Mouse (Mus musculus) embryo, embryonic 10.5 days (tissue): Measurements from ENCODE around the gene Odf3l1.

Source experiments
- DNase-seq: peaks from one replicate; pipeline ENCODE4 v3.0.0-alpha.2; 2015; ENCODE audit warnings: low spot score

Gene Odf3l1

DNA sequence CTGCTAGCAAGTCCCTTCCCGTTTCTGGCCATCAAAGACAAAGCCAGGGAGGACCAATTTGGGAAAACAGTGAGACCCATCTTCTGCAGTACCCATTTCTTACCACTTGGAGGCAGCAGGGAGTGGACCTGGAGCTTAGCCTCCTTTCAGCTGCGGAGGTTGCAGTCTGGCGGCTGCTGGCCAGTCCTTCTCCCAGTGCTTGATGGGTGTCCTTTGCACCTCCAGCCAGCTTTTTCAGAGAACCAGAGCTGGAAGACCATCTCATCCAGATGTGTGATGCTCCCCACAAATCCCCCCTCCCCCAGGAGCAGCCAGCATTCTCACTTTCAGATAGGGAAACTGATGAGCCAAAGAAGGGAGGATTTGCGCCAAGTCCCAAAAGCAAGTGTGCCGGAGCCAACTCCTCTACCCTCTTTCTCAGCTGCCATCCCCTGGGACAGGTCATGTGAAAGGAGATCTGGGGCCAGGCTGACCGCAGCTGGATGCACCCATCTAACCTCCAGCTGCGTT is 20.7 kb downstream of the Odf3l1 start:
- peak; percentile 89 for DNase-seq

DNA sequence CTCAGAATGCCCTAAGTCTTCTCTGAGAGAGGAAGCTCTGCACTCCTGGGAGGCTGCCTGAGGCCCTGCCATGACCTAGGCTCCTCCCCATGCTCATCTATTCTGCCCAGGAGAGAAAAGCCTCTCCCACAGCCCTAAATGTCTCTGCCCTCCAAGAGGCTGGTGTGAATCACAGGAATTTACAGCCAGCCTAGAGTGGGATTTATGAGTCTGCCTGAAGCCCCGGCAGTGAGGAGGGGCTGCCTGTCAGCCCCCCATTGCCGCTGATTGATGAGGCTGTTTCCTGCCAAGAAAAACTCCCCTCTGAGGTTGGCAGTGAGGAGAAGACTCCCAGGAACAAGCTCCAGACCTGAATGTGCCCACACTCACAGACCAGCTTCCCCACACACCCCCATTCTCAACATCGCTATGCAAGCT is 22.2 kb downstream of the Odf3l1 start:
- DNase-seq = peak; percentile 61

DNA sequence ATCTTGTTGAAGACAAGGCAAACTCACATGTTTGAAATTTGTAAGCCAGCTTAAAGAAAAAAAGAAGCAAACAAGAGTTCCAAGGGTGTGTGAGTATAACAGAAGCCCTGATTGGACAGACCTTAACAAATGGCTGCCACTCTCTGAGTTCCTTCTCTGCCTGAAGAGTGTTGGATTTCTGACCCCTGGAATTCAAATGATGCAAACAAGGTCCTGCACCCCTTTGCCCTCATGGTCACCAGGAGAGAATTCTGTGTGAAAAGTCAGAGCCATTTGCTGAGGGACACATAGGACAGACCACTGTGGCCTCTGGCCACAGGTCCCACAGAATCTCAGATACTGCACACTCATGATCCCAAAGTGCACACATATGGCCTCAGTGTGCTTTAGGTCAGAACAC is 22.6 kb downstream of the Odf3l1 start:
- no peak for DNase-seq

DNA sequence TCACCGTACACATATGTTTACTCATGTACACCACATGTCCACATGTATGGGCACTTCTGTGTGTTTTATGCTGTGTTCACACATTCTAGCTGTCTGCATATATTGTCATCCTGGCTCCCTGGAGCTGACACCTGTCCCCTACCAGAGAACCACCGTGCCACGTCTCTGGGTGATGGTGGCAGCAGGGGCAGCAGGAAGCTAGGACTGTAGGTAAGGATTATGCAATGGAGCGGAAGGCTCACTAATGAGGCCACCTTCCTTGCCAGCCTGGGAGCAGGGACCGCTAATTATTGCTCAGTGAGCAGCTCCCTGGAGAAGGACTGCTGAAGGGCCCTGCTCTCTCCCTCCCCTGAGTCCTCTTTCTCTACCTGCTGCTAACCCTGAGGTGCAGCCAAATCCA is 23.8 kb downstream of the Odf3l1 start:
- no peak for DNase-seq

- DNase-seq = no peak
Measured at GRCm38 (mm10) chr9:56835152-56835551, 29.3 kb downstream of the Odf3l1 start.

GRCm38 (mm10) chr9:56832900-56833299 is 31.6 kb downstream of the Odf3l1 start:
- DNase-seq = no peak

DNA sequence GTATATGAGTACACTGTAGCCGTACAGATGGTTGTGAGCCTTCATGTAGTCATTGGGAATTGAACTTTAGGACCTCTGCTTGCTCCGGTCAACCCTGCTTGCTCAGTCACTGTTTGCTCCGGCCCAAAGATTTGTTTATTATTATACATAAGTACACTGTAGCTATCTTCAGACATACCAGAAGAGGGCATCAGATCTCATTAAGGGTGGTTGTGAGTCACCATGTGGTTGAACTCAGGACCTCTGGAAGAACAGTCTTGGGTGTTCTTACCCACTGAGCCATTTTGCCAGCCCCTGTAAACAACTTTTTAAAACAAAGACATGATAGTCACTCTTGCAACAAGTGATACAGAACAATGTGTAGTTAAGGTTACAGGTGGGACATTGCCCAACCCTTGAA is 32.6 kb downstream of the Odf3l1 start:
- DNase-seq = no peak

DNA sequence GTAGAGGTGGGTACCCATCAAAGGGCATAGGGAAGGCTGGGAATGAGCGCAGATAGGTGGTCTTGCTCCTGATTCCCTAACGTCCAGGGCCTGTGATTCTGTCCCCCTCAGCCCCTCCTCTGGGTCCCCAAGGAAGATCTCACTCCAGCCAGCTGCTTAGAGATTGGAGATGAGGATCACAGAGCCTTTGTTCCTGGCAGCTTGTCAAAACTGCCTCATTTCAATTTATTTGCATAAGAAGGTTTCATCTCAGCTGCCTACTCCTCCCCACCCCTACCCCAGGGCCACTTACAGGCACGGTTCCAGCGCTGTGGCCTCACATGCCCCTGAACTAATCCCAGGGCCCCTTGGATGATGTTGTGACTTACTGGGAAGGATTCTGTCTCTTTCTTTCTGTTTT is 34.3 kb downstream of the Odf3l1 start:
- no peak for DNase-seq

DNA sequence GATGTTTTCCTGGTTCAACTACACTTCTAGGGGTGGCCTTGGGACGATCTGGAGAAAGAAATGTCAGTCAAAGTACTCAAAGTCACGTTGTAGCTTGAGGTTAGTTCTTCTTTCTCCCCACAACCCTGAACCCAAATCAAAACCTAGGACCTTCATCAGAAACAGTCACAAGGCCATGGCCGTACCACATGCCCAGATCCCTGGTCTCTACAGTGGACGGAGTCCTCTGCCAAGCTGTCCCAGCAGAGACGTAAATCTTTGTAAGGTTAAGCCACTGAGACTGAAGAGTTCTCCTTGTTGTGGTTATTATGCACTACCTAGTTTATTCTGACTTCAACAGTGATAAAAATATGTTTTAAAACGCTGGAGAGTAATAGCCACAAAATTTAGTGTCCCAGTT is 35.6 kb downstream of the Odf3l1 start:
- no peak for DNase-seq

- peak; percentile 37 for DNase-seq
Measured at GRCm38 (mm10) chr9:56828146-56828545, 36.3 kb downstream of the Odf3l1 start.

DNA sequence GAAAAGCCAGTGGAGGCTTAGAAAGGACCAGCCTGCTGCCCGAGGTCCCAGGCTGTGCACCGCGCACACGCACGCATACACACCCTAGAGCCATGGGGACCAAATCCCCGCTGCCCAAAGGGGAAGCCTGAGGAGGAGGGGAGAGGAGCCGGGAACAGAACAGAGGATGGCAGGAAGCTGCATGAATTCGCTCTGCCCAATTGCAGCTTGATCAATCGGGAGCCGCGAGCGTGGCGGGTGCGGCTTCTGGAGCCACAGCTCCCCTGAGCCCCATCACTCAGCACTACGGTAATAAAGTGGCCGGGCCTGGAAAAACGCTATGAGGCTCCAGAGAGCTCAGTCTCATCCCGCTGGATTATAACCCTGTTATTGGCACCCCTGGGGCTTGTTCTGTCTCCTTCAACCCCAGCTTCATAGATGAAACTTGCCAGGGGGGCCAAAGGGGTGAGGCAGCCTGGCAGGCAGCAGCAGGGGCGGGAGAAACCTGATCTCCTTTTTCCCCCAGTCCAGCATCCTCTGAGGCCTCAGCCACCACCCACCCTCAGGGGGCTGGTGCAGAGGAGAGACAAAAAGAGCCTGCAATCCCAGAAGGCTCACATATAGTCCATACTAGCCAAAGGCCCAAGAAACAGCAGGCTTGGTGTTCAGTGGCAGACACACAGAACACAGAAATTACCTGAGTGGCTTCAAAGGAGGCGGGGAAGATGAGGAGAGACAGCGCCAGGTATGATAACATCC is 38.8 kb downstream of the Odf3l1 start:
- peak; percentile 70 for DNase-seq

- peak; percentile 71 for DNase-seq
Measured at GRCm38 (mm10) chr9:56824900-56825299, 39.6 kb downstream of the Odf3l1 start.

DNA sequence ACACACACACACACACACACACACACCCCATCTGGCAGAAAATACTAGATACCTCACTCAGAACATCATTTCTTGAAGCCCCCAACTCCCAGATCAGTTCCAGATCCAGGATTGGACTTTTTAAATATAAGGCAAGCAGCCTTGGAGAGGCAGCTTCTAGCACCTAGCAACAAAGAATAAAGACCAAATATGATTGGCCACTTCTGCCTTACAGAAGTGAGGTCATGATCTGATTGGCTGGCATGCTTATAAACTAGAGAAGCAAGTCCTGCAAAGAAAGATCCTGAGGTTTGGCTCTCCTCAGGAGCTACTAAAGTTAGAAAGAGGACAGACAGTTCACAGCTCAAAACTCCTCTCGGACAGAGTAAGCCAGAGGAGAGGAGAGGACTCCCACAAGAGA is 53.6 kb downstream of the Odf3l1 start:
- DNase-seq = no peak

- no peak for DNase-seq
Measured at GRCm38 (mm10) chr9:56807990-56808389, 56.5 kb downstream of the Odf3l1 start.

GRCm38 (mm10) chr9:56803146-56803545 is 61.3 kb downstream of the Odf3l1 start:
- DNase-seq = no peak
